Mouse (Mus musculus): ENCODE measurements at regions not wholly inside any gene's neighbourhood (a gene's known extent, or its start where the extent isn't known, plus 50 kb on each side); places are given as distances from the start of the nearest gene placed in this dataset.

DNA sequence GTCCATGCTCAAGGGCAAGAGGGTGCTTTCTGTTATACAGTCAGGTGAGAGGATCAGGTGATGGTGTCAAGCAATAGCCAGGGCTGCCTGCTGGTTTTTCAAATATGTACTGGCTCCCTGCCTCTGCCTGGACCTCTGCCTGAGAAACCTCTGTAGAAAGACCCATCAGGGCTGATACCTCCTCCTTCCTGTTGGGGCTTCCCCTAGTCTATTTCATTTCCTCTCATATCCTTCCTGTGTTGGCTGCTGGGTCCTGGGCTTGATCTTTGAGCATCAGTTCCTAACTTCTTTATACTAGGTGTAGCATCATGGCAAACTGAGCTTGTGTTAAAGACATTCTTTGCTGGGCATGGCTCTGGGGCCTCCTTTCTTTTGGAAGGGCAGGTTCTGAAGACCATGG, 89.5 kb downstream of the Tmem38b start:
- no peak overlapping the region for H3K27ac ChIP-seq (replicated peaks; ENCODE audit: low read depth, low read length)
- DNase-seq (ENCODE audit: low spot score): no peak
- no peaks in the 10 kb centered on the region for H3K4me1 ChIP-seq (ENCODE audit: control insufficient read depth, insufficient read depth, low read length)
- H3K9ac ChIP-seq (ENCODE audit: low read depth, low read length): no peak overlapping the region
- no peaks in the 10 kb centered on the region for H3K36me3 ChIP-seq (ENCODE audit: control insufficient read depth, insufficient read depth, low read length)
- H3K4me2 ChIP-seq (ENCODE audit: low read depth, low read length): no peak overlapping the region
- H3K4me3 ChIP-seq (ENCODE audit: low read depth, low read length): no peak overlapping the region
- no peak for ATAC-seq (ENCODE audit: low read depth)
- H3K9me3 ChIP-seq (ENCODE audit: control insufficient read depth, low read length): no peaks in the 10 kb centered on the region
- no peaks in the 10 kb centered on the region for H3K27me3 ChIP-seq (replicated peaks; ENCODE audit: control insufficient read depth, insufficient read depth, low read length)

DNA sequence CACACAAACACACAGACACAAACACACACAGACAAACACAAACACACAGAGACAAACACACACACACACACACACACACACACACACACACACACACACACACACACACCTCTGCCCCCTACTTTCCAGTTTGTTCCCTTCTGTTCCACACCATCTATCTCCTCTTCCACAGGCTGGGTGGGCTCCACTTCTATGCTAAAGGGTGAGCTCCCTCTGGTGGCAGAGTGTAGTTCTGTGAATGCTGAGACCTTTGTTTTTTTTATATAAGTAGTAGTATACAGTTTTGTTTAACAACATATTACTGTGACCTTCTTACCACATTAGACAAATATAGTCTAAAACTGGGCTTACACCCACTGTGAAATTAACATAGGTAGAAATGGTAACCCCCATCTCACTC, 93.3 kb downstream of the Tmem38b start:
- ATAC-seq (ENCODE audit: low read depth) (no peak), DNase-seq (ENCODE audit: low spot score) (peak; percentile 74)
- H3K4me3 ChIP-seq (ENCODE audit: low read depth, low read length): no peak overlapping the region
- H3K4me2 ChIP-seq (ENCODE audit: low read depth, low read length): no peak overlapping the region
- no peaks in the 10 kb centered on the region for H3K36me3 ChIP-seq (ENCODE audit: control insufficient read depth, insufficient read depth, low read length)
- no peak overlapping the region for H3K9ac ChIP-seq (ENCODE audit: low read depth, low read length)
- no peaks in the 10 kb centered on the region for H3K4me1 ChIP-seq (ENCODE audit: control insufficient read depth, insufficient read depth, low read length)
- no peaks in the 10 kb centered on the region for H3K27me3 ChIP-seq (replicated peaks; ENCODE audit: control insufficient read depth, insufficient read depth, low read length)
- no peak overlapping the region for H3K27ac ChIP-seq (replicated peaks; ENCODE audit: low read depth, low read length)
- H3K9me3 ChIP-seq (ENCODE audit: control insufficient read depth, low read length): no peaks in the 10 kb centered on the region

DNA sequence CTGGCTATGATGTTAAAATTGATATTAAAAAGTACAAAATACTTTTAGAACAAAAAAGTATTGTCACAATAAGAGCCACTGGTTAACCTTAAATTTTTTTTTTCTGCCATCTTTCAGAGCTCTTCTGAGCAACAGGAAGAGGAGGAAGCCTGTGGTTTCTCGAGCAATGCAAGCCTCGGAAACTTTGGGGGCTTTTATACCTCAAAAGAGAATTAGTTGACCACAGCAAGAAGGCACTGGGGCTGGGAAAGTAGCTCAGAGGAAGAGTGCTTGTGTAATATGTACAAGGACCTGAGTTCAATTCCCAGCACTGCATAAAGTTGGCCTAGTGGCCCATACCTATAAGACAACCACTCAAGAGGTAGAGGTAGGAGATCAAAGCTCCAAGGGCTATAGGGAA, 94.7 kb downstream of the Tmem38b start:
- WGBS: 48% methylated on average over 2 of the region's 2 CpGs
- no peaks in the 10 kb centered on the region for H3K27me3 ChIP-seq (replicated peaks; ENCODE audit: control insufficient read depth, insufficient read depth, low read length)

GRCm38 (mm10) chr4:53931068-53931467, 105.2 kb downstream of the Tmem38b start:
- Histone ChIP-seq H3K27me3 (replicated peaks; ENCODE audit: control insufficient read depth, insufficient read depth, low read length) (no peaks in the 10 kb centered on the region), H3K9ac (ENCODE audit: low read depth, low read length) (no peak overlapping the region), H3K4me3 (ENCODE audit: low read depth, low read length) (no peak overlapping the region), H3K4me1 (ENCODE audit: control insufficient read depth, insufficient read depth, low read length) (0 out of 2 replicates have a peak, but pooled peaks cover 4% of the 10 kb centered on the region), H3K36me3 (ENCODE audit: control insufficient read depth, insufficient read depth, low read length) (no peaks in the 10 kb centered on the region), H3K27ac (replicated peaks; ENCODE audit: low read depth, low read length) (no peak overlapping the region), H3K9me3 (ENCODE audit: control insufficient read depth, low read length) (no peaks in the 10 kb centered on the region), H3K4me2 (ENCODE audit: low read depth, low read length) (no peak overlapping the region)
- no peak for DNase-seq (ENCODE audit: low spot score)
- ATAC-seq (ENCODE audit: low read depth): no peak
- WGBS: 88% methylated on average over 3 of the region's 3 CpGs

More for the DNA sequence above, 94.7 kb downstream of the Tmem38b start:
- DNase-seq (ENCODE audit: low spot score) (no peak), ATAC-seq (ENCODE audit: low read depth) (no peak)
- no peak overlapping the region for H3K27ac ChIP-seq (replicated peaks; ENCODE audit: low read depth, low read length)
- H3K9me3 ChIP-seq (ENCODE audit: control insufficient read depth, low read length): no peaks in the 10 kb centered on the region
- no peak overlapping the region for H3K4me3 ChIP-seq (ENCODE audit: low read depth, low read length)
- H3K9ac ChIP-seq (ENCODE audit: low read depth, low read length): no peak overlapping the region
- no peaks in the 10 kb centered on the region for H3K4me1 ChIP-seq (ENCODE audit: control insufficient read depth, insufficient read depth, low read length)
- H3K4me2 ChIP-seq (ENCODE audit: low read depth, low read length): no peak overlapping the region
- no peaks in the 10 kb centered on the region for H3K36me3 ChIP-seq (ENCODE audit: control insufficient read depth, insufficient read depth, low read length)

DNA sequence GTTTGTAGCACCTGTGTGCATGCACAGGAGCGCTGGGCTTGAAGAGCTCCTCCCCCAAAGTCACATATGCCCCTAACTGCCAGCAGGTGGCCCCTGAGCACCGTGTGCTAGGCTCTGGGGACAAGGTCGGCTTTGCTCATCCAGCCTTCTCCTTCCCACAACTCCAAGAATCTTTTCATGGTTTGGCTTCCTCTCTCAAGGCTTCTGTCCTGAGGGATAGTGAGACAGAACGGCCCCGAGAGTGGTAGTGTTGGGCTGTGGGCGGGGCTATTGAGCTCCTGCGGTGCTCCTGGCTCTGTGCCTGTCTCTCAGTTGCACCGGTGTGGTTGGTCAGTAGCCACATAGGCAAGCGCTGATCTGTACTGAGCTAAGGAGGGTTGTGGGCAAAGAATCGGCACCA, 105.7 kb downstream of the Tmem38b start:
- no peaks in the 10 kb centered on the region for H3K27me3 ChIP-seq (replicated peaks; ENCODE audit: control insufficient read depth, insufficient read depth, low read length)
- H3K4me2 ChIP-seq (ENCODE audit: low read depth, low read length): peak overlapping the region; percentile 49
- peak; percentile 85 for ATAC-seq (ENCODE audit: low read depth)
- peak overlapping the region; percentile 26 for H3K4me3 ChIP-seq (ENCODE audit: low read depth, low read length)
- peak; percentile 91 for DNase-seq (ENCODE audit: low spot score)
- WGBS: 13% methylated on average over 10 of the region's 10 CpGs
- H3K9ac ChIP-seq (ENCODE audit: low read depth, low read length): 0 out of 2 replicates have a peak overlapping the region, but pooled peaks have one; percentile 42
- 0 out of 2 replicates have a peak, but pooled peaks cover 4% of the 10 kb centered on the region for H3K4me1 ChIP-seq (ENCODE audit: control insufficient read depth, insufficient read depth, low read length)
- H3K36me3 ChIP-seq (ENCODE audit: control insufficient read depth, insufficient read depth, low read length): no peaks in the 10 kb centered on the region
- no peak overlapping the region for H3K27ac ChIP-seq (replicated peaks; ENCODE audit: low read depth, low read length)
- no peaks in the 10 kb centered on the region for H3K9me3 ChIP-seq (ENCODE audit: control insufficient read depth, low read length)

- H3K4me2 ChIP-seq (ENCODE audit: low read depth, low read length): no peak overlapping the region
- H3K36me3 ChIP-seq (ENCODE audit: control insufficient read depth, insufficient read depth, low read length): no peaks in the 10 kb centered on the region
- ATAC-seq (ENCODE audit: low read depth) (no peak), DNase-seq (ENCODE audit: low spot score) (no peak)
- no peaks in the 10 kb centered on the region for H3K27me3 ChIP-seq (replicated peaks; ENCODE audit: control insufficient read depth, insufficient read depth, low read length)
- H3K9me3 ChIP-seq (ENCODE audit: control insufficient read depth, low read length): no peaks in the 10 kb centered on the region
- no peak overlapping the region for H3K4me3 ChIP-seq (ENCODE audit: low read depth, low read length)
- H3K27ac ChIP-seq (replicated peaks; ENCODE audit: low read depth, low read length): no peak overlapping the region
- no peak overlapping the region for H3K9ac ChIP-seq (ENCODE audit: low read depth, low read length)
- WGBS: 54% methylated on average over 5 of the region's 5 CpGs
- no peaks in the 10 kb centered on the region for H3K4me1 ChIP-seq (ENCODE audit: control insufficient read depth, insufficient read depth, low read length)
Measured at GRCm38 (mm10) chr4:53935306-53935705, 109.5 kb downstream of the Tmem38b start.

DNA sequence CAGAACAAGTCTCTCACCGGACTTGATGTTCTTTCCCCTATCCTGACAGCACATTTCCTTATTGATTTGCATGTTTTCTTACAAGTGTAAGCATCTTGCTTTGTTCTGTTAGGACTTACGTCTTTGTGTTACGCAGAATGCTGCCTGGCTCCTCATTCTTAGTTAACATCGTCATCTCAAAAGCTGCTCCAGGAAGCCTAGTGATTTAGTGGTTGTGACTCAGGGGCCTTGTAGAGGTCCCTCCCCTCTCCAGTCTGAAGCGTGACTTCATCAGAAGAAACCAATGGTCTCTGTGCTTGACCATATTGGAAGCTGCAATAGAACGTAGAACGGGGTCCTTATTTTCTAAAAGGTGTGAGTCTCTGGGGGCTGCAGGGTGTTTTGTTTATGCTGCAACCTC, 122.9 kb downstream of the Tmem38b start:
- Histone ChIP-seq H3K27ac (replicated peaks; ENCODE audit: low read depth, low read length) (no peak overlapping the region), H3K4me2 (ENCODE audit: low read depth, low read length) (no peak overlapping the region), H3K36me3 (ENCODE audit: control insufficient read depth, insufficient read depth, low read length) (no peaks in the 10 kb centered on the region), H3K27me3 (replicated peaks; ENCODE audit: control insufficient read depth, insufficient read depth, low read length) (no peaks in the 10 kb centered on the region), H3K4me1 (ENCODE audit: control insufficient read depth, insufficient read depth, low read length) (peaks cover 8% of the 10 kb centered on the region), H3K4me3 (ENCODE audit: low read depth, low read length) (no peak overlapping the region), H3K9ac (ENCODE audit: low read depth, low read length) (no peak overlapping the region), H3K9me3 (ENCODE audit: control insufficient read depth, low read length) (no peaks in the 10 kb centered on the region)
- 87% methylated on average over 7 of the region's 7 CpGs for WGBS
- DNase-seq (ENCODE audit: low spot score): no peak
- ATAC-seq (ENCODE audit: low read depth): no peak

- Histone ChIP-seq H3K4me3 (ENCODE audit: low read depth, low read length) (no peak overlapping the region), H3K9me3 (ENCODE audit: control insufficient read depth, low read length) (no peaks in the 10 kb centered on the region), H3K36me3 (ENCODE audit: control insufficient read depth, insufficient read depth, low read length) (no peaks in the 10 kb centered on the region), H3K27ac (replicated peaks; ENCODE audit: low read depth, low read length) (no peak overlapping the region), H3K4me2 (ENCODE audit: low read depth, low read length) (no peak overlapping the region), H3K9ac (ENCODE audit: low read depth, low read length) (no peak overlapping the region), H3K27me3 (replicated peaks; ENCODE audit: control insufficient read depth, insufficient read depth, low read length) (no peaks in the 10 kb centered on the region), H3K4me1 (ENCODE audit: control insufficient read depth, insufficient read depth, low read length) (peaks cover 8% of the 10 kb centered on the region)
- ATAC-seq (ENCODE audit: low read depth): no peak
- no peak for DNase-seq (ENCODE audit: low spot score)
- 90% methylated on average over 3 of the region's 3 CpGs for WGBS
Measured at GRCm38 (mm10) chr4:53949164-53949563, 123.3 kb downstream of the Tmem38b start.

- DNase-seq (ENCODE audit: low spot score): no peak
- 57% methylated on average over 5 of the region's 6 CpGs for WGBS
- no peak overlapping the region for H3K27ac ChIP-seq (replicated peaks; ENCODE audit: low read depth, low read length)
- no peak overlapping the region for H3K9ac ChIP-seq (ENCODE audit: low read depth, low read length)
- ATAC-seq (ENCODE audit: low read depth): no peak
- H3K4me2 ChIP-seq (ENCODE audit: low read depth, low read length): no peak overlapping the region
- peaks cover 8% of the 10 kb centered on the region for H3K4me1 ChIP-seq (ENCODE audit: control insufficient read depth, insufficient read depth, low read length)
- H3K9me3 ChIP-seq (ENCODE audit: control insufficient read depth, low read length): no peaks in the 10 kb centered on the region
- no peaks in the 10 kb centered on the region for H3K36me3 ChIP-seq (ENCODE audit: control insufficient read depth, insufficient read depth, low read length)
- no peak overlapping the region for H3K4me3 ChIP-seq (ENCODE audit: low read depth, low read length)
- no peaks in the 10 kb centered on the region for H3K27me3 ChIP-seq (replicated peaks; ENCODE audit: control insufficient read depth, insufficient read depth, low read length)
Measured at GRCm38 (mm10) chr4:53950496-53950895, 124.7 kb downstream of the Tmem38b start.
